Mouse (Mus musculus) intestine, embryonic 14.5 days (tissue): ENCODE measurements at regions not wholly inside any gene's neighbourhood (a gene's known extent, or its start where the extent isn't known, plus 50 kb on each side); places are given as distances from the start of the nearest gene placed in this dataset.

Source experiments
- ATAC-seq: fragments of 200-750 bp; cut with Nextera tagmentation; replicated peaks from 2 replicates; pipeline ENCODE4 v1.8.0; 2017; ENCODE audit warnings: low read depth, moderate number of reproducible peaks, moderate TSS enrichment, moderate library complexity; ENCODE audit not compliant: low FRiP score, low TSS enrichment
- DNase-seq: peaks from one replicate; pipeline ENCODE4 v3.0.0-alpha.2; 2018; ENCODE audit warnings: low spot score
- H3K27ac ChIP-seq: fragments of 300-500 bp; sonication (generic); 2 replicates; pipeline ENCODE4 v1.5.1; 2014; ENCODE audit warnings: low read depth, mild to moderate bottlenecking, control low read depth
- H3K27me3 ChIP-seq: fragments of 300-500 bp; sonication (generic); replicated peaks from 2 replicates; pipeline ENCODE4 v1.6.1; 2014; ENCODE audit warnings: low read length, control low read depth; ENCODE audit not compliant: control insufficient read depth, insufficient read depth
- H3K36me3 ChIP-seq: fragments of 300-500 bp; sonication (generic); 2 replicates; pipeline ENCODE4 v1.6.1; 2014; ENCODE audit warnings: low read length, control low read depth; ENCODE audit not compliant: control insufficient read depth, insufficient read depth
- H3K4me1 ChIP-seq: fragments of 300-500 bp; sonication (generic); replicated peaks from 2 replicates; pipeline ENCODE4 v1.6.1; 2014; ENCODE audit warnings: low read length, control low read depth, mixed read lengths; ENCODE audit not compliant: control insufficient read depth, insufficient read depth
- H3K4me2 ChIP-seq: fragments of 300-500 bp; sonication (generic); 2 replicates; pipeline ENCODE4 v1.6.1; 2014; ENCODE audit warnings: low read length
- H3K4me3 ChIP-seq: fragments of 300-500 bp; sonication (generic); 2 replicates; pipeline ENCODE4 v1.5.1; 2014; ENCODE audit warnings: low read depth, low read length, control low read depth, mixed read lengths
- H3K9ac ChIP-seq: fragments of 300-500 bp; sonication (generic); 2 replicates; pipeline ENCODE4 v1.6.1; 2014; ENCODE audit warnings: mild to moderate bottlenecking, low read length
- H3K9me3 ChIP-seq: fragments of 300-500 bp; sonication (generic); 2 replicates; pipeline ENCODE4 v1.6.1; 2016; ENCODE audit warnings: low read length, control low read depth; ENCODE audit not compliant: control insufficient read depth
- WGBS: fragments of 180-500 bp; shearing (Covaris S2); extraction: QIAGEN DNeasy Blood & Tissue Kit; methylation state at CpG from one replicate; pipeline ENCODE4 v1.1.7; 2014; 5-methylcytosine and 5-hydroxymethylcytosine counted together

DNA sequence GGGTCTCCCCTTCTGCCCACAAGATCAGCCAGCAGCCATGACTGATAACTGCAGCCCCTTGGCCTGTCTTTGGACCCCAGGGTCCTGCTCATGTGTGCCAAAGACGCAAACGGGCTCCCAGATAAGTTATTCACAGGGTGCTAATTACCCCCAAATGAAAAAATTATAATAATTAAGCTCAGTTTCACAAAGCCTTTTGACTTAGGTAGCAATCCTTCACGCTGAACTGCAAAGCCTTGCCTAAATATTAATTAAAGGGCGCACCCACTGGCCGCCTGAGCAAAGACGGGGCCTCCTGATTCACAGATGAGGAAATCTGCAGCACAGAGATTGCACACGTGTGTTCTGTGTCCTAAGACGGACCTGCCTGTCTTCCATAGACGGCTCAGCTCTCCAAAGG is 123.2 kb downstream of the Psmg1 start:
- Histone ChIP-seq H3K4me1 (no peaks in the 10 kb centered on the region), H3K36me3 (no peaks in the 10 kb centered on the region), H3K4me2 (no peak overlapping the region), H3K4me3 (no peak overlapping the region), H3K9me3 (no peaks in the 10 kb centered on the region), H3K27me3 (no peaks in the 10 kb centered on the region), H3K9ac (no peak overlapping the region), H3K27ac (no peak overlapping the region)
- 82% methylated on average over 9 of the region's 9 CpGs for WGBS
- DNase-seq, result no peak
- ATAC-seq, result no peak

DNA sequence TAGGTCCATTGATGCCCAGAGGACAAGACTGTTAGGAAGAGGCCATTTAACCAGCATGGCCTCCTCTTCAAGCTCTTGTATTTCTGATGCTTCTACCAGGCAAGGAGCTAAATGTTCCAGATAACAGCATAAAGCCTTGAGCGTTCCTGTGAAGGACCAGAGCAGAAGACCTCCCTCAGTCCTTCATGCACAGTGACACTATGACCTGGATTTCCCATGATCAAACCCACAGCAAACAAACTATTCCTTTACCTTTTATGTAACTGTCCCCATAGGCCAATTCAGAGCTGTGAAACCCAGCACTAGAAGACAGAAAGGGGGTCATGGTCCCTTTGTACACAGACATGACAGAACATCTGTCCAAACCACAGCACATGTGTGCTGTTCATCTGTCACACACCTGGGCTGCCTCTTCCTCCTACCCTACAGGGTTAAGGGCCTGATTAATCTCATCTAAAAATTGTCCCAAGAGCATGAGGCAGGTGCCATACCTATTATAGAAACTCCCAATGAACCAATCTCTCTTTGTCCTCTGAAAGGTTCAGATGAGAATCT is 123.8 kb downstream of the Psmg1 start:
- ATAC-seq (no peak), DNase-seq (no peak)
- no peaks in the 10 kb centered on the region for H3K9me3 ChIP-seq
- no peak overlapping the region for H3K4me2 ChIP-seq
- no peak overlapping the region for H3K27ac ChIP-seq
- no peak overlapping the region for H3K9ac ChIP-seq
- no peaks in the 10 kb centered on the region for H3K27me3 ChIP-seq
- no peaks in the 10 kb centered on the region for H3K36me3 ChIP-seq
- no peaks in the 10 kb centered on the region for H3K4me1 ChIP-seq
- H3K4me3 ChIP-seq, result no peak overlapping the region
- WGBS, result 85% methylated on average over 1 of the region's 1 CpGs

DNA sequence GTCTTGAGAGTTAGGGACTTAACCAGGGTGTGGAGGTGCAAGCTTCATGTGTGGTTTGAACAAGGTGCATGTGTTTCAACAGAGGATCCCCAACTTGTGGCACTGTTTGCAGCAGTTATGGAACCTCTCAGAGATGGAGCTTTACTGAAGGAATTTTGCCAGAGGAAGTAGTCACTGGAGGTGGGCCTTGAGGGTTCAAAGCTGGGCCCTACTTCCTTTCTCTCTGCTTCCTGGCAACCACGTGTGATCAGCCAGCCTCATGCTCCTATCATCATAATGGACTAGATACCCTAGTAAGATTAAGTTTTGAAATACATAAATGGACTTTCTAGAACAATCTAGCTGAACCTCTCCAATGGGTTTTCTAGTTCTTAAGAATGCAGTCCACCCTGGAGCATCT is 125.2 kb downstream of the Psmg1 start:
- DNase-seq, result no peak
- ATAC-seq, result no peak
- no peaks in the 10 kb centered on the region for H3K4me1 ChIP-seq
- no peaks in the 10 kb centered on the region for H3K27me3 ChIP-seq
- no peaks in the 10 kb centered on the region for H3K36me3 ChIP-seq
- no peak overlapping the region for H3K27ac ChIP-seq
- H3K4me2 ChIP-seq, result no peak overlapping the region
- 85% methylated on average over 1 of the region's 1 CpGs for WGBS
- no peak overlapping the region for H3K9ac ChIP-seq
- no peaks in the 10 kb centered on the region for H3K9me3 ChIP-seq
- no peak overlapping the region for H3K4me3 ChIP-seq

DNA sequence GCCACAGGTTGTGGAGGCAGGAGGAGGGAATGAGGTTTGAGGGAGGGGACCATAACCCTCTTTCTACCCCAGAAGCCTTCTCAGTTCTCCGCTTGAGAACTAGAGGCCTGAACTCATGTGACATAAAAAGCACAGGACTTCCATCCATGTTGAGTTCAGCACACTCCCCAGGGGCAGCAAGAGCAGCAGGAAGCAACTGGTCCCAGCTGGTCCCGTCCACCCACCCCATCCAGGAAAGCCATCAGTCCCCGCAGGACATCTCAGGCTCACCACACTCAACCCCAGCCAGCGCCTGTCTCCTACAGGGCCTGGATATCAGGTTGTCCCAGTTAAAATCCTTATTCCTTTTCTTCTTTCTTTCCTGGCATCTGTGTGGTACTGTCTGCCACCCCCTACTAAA is 126.1 kb downstream of the Psmg1 start:
- H3K9ac ChIP-seq, result no peak overlapping the region
- no peaks in the 10 kb centered on the region for H3K27me3 ChIP-seq
- H3K36me3 ChIP-seq, result no peaks in the 10 kb centered on the region
- ATAC-seq (no peak), DNase-seq (no peak)
- WGBS, result 79% methylated on average over 4 of the region's 4 CpGs
- no peak overlapping the region for H3K4me2 ChIP-seq
- H3K4me1 ChIP-seq, result no peaks in the 10 kb centered on the region
- no peaks in the 10 kb centered on the region for H3K9me3 ChIP-seq
- H3K27ac ChIP-seq, result no peak overlapping the region
- no peak overlapping the region for H3K4me3 ChIP-seq

DNA sequence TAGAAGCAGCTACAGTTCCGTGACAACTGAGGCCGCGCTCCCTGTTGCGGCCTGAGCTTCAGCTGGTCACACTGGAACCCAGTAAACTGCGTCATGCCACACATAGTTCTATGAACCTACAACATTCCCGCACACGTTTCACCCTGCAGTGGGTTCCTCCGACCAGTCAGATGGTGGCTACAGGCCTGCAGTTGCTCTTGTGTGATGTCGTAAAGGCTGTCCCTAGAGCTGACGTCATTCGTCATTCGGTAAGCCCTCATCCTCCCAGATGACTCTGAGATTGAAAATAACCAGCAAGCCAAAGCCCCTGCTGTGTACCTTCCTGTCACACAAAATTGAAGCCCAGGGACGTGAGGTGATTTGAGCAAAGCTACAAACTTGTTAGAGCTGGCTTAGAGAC is 126.7 kb downstream of the Psmg1 start:
- ATAC-seq (no peak), DNase-seq (no peak)
- WGBS, result 66% methylated on average over 13 of the region's 13 CpGs
- H3K27me3 ChIP-seq, result no peaks in the 10 kb centered on the region
- H3K36me3 ChIP-seq, result no peaks in the 10 kb centered on the region
- H3K4me1 ChIP-seq, result no peaks in the 10 kb centered on the region
- H3K9me3 ChIP-seq, result no peaks in the 10 kb centered on the region
- no peak overlapping the region for H3K27ac ChIP-seq
- no peak overlapping the region for H3K4me3 ChIP-seq
- H3K9ac ChIP-seq, result no peak overlapping the region
- H3K4me2 ChIP-seq, result no peak overlapping the region

DNA sequence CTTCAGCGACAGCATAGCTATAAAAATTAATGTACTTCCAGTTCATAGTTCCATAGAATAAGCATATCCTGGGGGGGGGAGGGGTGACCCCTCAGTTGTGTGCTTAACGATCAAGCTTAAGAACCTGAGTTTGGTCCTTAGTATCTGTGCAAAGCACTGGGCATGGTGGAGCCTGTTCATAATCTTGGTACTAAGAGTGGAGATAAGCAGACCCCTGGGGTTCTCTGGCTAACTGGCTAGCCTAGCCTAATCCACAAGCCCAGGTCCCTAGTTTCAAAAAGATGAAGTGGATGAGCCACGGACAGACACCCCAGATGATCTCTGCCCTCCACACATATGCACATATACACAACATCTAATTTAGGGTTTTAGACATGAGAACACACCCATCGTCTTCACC is 127.2 kb downstream of the Psmg1 start:
- DNase-seq (no peak), ATAC-seq (no peak)
- no peaks in the 10 kb centered on the region for H3K4me1 ChIP-seq
- 86% methylated on average over 4 of the region's 4 CpGs for WGBS
- H3K36me3 ChIP-seq, result no peaks in the 10 kb centered on the region
- H3K4me2 ChIP-seq, result no peak overlapping the region
- H3K27ac ChIP-seq, result no peak overlapping the region
- H3K9ac ChIP-seq, result no peak overlapping the region
- no peaks in the 10 kb centered on the region for H3K27me3 ChIP-seq
- no peaks in the 10 kb centered on the region for H3K9me3 ChIP-seq
- no peak overlapping the region for H3K4me3 ChIP-seq

DNA sequence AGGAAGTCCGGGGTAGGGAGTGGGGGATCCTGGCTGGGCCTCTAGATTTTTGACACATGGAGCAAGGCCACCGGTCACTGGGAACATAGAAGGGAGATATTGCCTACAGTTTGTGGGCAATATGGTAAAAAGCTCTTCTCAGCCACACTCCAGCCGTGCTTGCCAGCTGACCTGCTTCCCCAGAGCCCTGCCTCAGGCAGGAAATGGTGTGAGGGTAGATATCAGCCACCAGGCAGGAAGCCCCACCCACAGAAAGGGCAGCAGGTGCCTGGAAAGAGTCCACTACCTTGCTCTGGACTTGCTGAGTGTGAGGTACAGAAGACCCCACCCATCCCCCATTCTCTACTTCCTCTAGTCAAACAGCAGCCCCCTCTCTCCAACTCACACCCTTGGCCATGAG is 128.1 kb downstream of the Psmg1 start:
- Histone ChIP-seq H3K9ac (no peak overlapping the region), H3K36me3 (no peaks in the 10 kb centered on the region), H3K27me3 (no peaks in the 10 kb centered on the region), H3K4me1 (no peaks in the 10 kb centered on the region), H3K9me3 (no peaks in the 10 kb centered on the region), H3K4me3 (no peak overlapping the region), H3K4me2 (no peak overlapping the region), H3K27ac (0 out of 2 replicates have a peak overlapping the region, but pooled peaks have one; percentile 43)
- DNase-seq, result no peak
- no peak for ATAC-seq
- 68% methylated on average over 3 of the region's 3 CpGs for WGBS

DNA sequence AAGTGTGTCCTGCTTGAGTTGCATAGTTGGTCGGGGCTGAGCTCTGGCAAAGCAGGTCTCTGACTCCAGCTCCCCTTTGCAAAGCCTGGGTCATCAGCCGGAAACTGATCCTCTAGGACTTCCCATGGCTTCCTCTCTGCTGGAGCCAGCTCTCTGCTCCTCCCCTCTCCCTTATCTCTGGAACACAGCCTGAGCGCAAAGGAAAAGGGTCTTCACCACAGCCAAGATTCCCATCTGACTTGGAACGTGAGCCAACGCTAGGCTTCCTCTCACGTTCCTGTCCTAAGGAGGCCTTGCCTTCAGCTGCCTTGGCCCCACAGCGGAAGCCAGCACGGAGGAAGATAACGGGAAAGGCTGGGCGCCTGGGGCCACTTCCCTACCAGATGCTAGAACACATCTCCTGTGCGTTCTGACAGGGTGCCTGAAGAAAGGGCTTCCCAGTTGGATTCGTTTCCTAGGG is 129.5 kb downstream of the Psmg1 start:
- Histone ChIP-seq H3K9me3 (no peaks in the 10 kb centered on the region), H3K27ac (0 out of 2 replicates have a peak overlapping the region, but pooled peaks have one; percentile 27), H3K9ac (no peak overlapping the region), H3K4me2 (no peak overlapping the region), H3K4me3 (no peak overlapping the region), H3K36me3 (no peaks in the 10 kb centered on the region), H3K27me3 (no peaks in the 10 kb centered on the region), H3K4me1 (no peaks in the 10 kb centered on the region)
- WGBS, result 69% methylated on average over 12 of the region's 12 CpGs
- ATAC-seq (no peak), DNase-seq (no peak)

DNA sequence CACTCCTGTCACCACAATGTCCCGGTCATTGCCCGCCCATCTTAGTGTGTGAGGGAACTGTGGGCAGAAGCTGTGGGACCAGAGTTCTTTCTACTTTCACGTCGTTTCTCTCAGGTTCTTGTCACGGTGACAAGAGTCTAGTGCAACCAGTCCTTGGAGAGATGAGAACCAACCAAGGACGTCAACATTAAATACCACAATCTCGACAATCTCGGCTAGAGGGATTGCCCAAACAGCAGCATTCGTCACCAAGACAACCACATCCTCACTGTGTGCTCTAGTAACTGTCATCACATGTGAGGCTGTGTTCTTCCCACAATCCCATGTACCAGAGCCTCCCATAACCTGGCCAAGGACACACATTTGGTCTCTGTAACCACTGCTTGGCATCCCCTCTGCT is 129.9 kb downstream of the Psmg1 start:
- H3K27me3 ChIP-seq, result no peaks in the 10 kb centered on the region
- no peaks in the 10 kb centered on the region for H3K4me1 ChIP-seq

More for the DNA sequence above, 129.9 kb downstream of the Psmg1 start:
- no peak for ATAC-seq
- no peak for DNase-seq
- H3K27ac ChIP-seq, result no peak overlapping the region
- no peak overlapping the region for H3K4me3 ChIP-seq
- H3K36me3 ChIP-seq, result no peaks in the 10 kb centered on the region
- no peak overlapping the region for H3K9ac ChIP-seq
- no peak overlapping the region for H3K4me2 ChIP-seq
- 81% methylated on average over 9 of the region's 9 CpGs for WGBS
- H3K9me3 ChIP-seq, result no peaks in the 10 kb centered on the region
